Mouse (Mus musculus) testis, adult 2 months (tissue): Measurements from ENCODE around the gene Scube3.

Experiments
- CTCF ChIP-seq: fragments of 200-500 bp; IDR thresholded peaks from 2 replicates; pipeline ENCODE4 v1.5.1; 2012; ENCODE audit warnings: low read depth, mild to moderate bottlenecking, inconsistent platforms, low read length, moderate library complexity; ENCODE audit not compliant: control insufficient read depth, insufficient read depth, insufficient replicate concordance
- POLR2A ChIP-seq: fragments of 200-500 bp; IDR thresholded peaks from 2 replicates; pipeline ENCODE4 v1.6.1; 2012; ENCODE audit warnings: low read depth, mild to moderate bottlenecking, inconsistent platforms, low read length, moderate library complexity; ENCODE audit not compliant: control insufficient read depth

- TF ChIP-seq POLR2A (no peak), CTCF (no peak)
These were observed 40.0 kb upstream of the Scube3 start for GRCm38 (mm10) chr17:28101902-28102319.
